Mouse (Mus musculus) olfactory bulb, adult 2 months (tissue): Measurements from ENCODE around the gene Atp10a. TPM values are rescaled to one million over a fixed set of nuclear protein-coding genes. Genes with fewer than 3 reads are reported as not detected.
A peak's percentile ranks its signal among the peaks of the same experiment; 100 is the strongest.

ENCODE experiments used
- H3K27ac ChIP-seq: fragments of 200-500 bp; 2 replicates; pipeline ENCODE4 v1.5.1; 2012; ENCODE audit warnings: low read depth, low read length; ENCODE audit not compliant: insufficient read depth
- H3K4me1 ChIP-seq: fragments of 200-500 bp; 2 replicates; pipeline ENCODE4 v1.6.1; 2012; ENCODE audit warnings: low read length; ENCODE audit not compliant: control insufficient read depth, insufficient read depth
- H3K4me3 ChIP-seq: fragments of 200-500 bp; 2 replicates; pipeline ENCODE4 v1.5.1; 2012; ENCODE audit warnings: mild to moderate bottlenecking, low read depth, low read length, moderate library complexity; ENCODE audit not compliant: insufficient read depth
- CTCF ChIP-seq: fragments of 200-500 bp; IDR thresholded peaks from 2 replicates; pipeline ENCODE4 v1.5.1; 2012; ENCODE audit warnings: low read depth, mild to moderate bottlenecking, low read length, moderate library complexity; ENCODE audit not compliant: insufficient read depth
- POLR2A ChIP-seq: fragments of 200-500 bp; IDR thresholded peaks from 2 replicates; pipeline ENCODE4 v1.6.1; 2012; ENCODE audit warnings: mild to moderate bottlenecking, low read depth, low read length, moderate library complexity; ENCODE audit not compliant: insufficient read depth
- WGBS: fragments of 180-500 bp; shearing (Covaris S2); methylation state at CpG from one replicate; pipeline ENCODE4 v1.1.7; 2018; 5-methylcytosine and 5-hydroxymethylcytosine counted together
- polyA plus RNA-seq: library from polyadenylated mRNA; stranded (reverse); fragments of >200 nt; gene quantifications from 2 replicates; pipeline ENCODE4 v1.2.4, GENCODE M21; 2012; ENCODE audit warnings: low replicate concordance; ENCODE audit not compliant: missing spikeins, insufficient read depth, insufficient read length

The Atp10a gene
- polyA plus RNA-seq, 1 experiment, result not detected

- under 1% methylated on average over 81 of the region's 81 CpGs for WGBS
Observed at GRCm38 (mm10) chr7:58657913-58658789, 2.2 kb downstream of the Atp10a start.

DNA sequence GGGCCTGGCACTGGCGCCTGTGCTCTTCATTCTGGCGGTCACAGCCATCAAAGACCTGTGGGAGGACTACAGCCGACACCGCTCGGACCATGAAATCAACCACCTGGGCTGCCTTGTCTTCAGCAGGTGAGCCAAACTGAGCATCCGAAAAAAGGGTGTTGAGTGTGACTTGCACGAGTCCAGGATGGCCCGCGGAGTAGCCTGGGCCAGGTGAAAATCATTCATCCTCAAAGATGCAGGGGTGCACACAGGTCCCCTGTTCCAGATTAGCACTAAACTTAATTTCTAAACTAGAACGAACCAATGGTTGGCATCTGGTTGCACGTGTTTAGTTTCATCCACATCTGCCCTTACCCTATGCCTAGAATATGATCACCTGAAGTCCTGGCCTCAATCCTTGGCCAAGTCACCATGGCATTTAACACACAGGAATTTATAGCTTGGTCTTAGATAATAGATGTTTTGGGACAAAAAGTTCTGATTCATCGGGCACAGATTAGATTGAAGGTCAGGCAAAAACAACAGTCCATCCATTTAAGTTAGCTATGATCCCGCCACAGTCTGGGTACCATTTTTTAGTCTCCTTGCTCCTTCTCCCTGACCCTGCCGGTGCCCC, 2.9 kb downstream of the Atp10a start:
- H3K4me1 ChIP-seq, result peaks cover 5% of the 10 kb centered on the region; the same call in 1 of the 2 replicates
- TF ChIP-seq POLR2A, result no peak
- TF ChIP-seq CTCF, result no peak
- H3K27ac ChIP-seq, result no peak overlapping the region
- WGBS, result 29% methylated on average over 14 of the region's 14 CpGs
- H3K4me3 ChIP-seq, result peak overlapping the region; percentile 66

More at GRCm38 (mm10) chr7:58657913-58658789, 2.2 kb downstream of the Atp10a start:
- Histone ChIP-seq H3K4me3 (peak overlapping the region; percentile 66), H3K4me1 (peaks cover 5% of the 10 kb centered on the region; the same call in 1 of the 2 replicates), H3K27ac (no peak overlapping the region)
- TF ChIP-seq POLR2A, result peak; percentile 39; the same call in 1 of the 2 replicates
- no peak for TF ChIP-seq CTCF

DNA sequence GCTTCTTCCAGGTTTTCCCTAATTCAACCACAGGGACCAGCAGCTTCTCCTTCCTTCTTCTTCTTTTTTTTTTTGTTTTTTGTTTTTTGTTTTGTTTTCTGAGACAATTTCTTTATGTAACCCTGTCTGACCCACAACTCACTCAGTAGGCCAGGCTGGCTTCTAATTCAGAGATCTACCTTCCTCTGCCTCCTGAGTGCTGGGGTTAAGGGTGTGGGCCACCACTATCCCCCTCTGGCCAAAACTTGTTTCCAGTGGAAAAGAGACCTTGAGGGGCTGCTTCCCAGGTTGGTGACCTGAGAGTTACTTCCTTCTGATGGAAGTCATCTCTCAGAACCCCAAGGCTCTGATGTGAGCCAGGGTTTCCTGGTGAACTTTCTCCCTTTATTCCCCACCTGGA, 4.1 kb downstream of the Atp10a start:
- Histone ChIP-seq H3K4me1 (peaks cover 5% of the 10 kb centered on the region; the same call in 1 of the 2 replicates), H3K27ac (no peak overlapping the region), H3K4me3 (peak overlapping the region; percentile 33)
- TF ChIP-seq POLR2A (no peak), CTCF (no peak)

GRCm38 (mm10) chr7:58660665-58661064, 4.7 kb downstream of the Atp10a start:
- H3K4me3 ChIP-seq, result no peak overlapping the region
- peaks cover 5% of the 10 kb centered on the region; the same call in 1 of the 2 replicates for H3K4me1 ChIP-seq
- WGBS, result 95% methylated on average over 5 of the region's 5 CpGs
- TF ChIP-seq POLR2A (no peak), CTCF (no peak)
- no peak overlapping the region for H3K27ac ChIP-seq

GRCm38 (mm10) chr7:58661076-58661475, 5.1 kb downstream of the Atp10a start:
- 92% methylated on average over 7 of the region's 7 CpGs for WGBS
- H3K4me3 ChIP-seq, result no peak overlapping the region
- no peak for TF ChIP-seq POLR2A
- TF ChIP-seq CTCF, result no peak
- no peak overlapping the region for H3K27ac ChIP-seq
- peaks cover 5% of the 10 kb centered on the region; the same call in 1 of the 2 replicates for H3K4me1 ChIP-seq

GRCm38 (mm10) chr7:58668617-58669016, 12.7 kb downstream of the Atp10a start:
- Histone ChIP-seq H3K4me1 (peaks cover 2% of the 10 kb centered on the region; the same call in 1 of the 2 replicates), H3K4me3 (no peak overlapping the region), H3K27ac (no peak overlapping the region)
- WGBS, result 89% methylated on average over 1 of the region's 1 CpGs
- TF ChIP-seq CTCF (no peak), POLR2A (no peak)

GRCm38 (mm10) chr7:58676075-58676474, 20.1 kb downstream of the Atp10a start:
- Histone ChIP-seq H3K27ac (no peak overlapping the region), H3K4me3 (no peak overlapping the region), H3K4me1 (0 out of 2 replicates have a peak, but pooled peaks cover 5% of the 10 kb centered on the region)
- no peak for TF ChIP-seq POLR2A
- WGBS, result 55% methylated on average over 3 of the region's 3 CpGs

DNA sequence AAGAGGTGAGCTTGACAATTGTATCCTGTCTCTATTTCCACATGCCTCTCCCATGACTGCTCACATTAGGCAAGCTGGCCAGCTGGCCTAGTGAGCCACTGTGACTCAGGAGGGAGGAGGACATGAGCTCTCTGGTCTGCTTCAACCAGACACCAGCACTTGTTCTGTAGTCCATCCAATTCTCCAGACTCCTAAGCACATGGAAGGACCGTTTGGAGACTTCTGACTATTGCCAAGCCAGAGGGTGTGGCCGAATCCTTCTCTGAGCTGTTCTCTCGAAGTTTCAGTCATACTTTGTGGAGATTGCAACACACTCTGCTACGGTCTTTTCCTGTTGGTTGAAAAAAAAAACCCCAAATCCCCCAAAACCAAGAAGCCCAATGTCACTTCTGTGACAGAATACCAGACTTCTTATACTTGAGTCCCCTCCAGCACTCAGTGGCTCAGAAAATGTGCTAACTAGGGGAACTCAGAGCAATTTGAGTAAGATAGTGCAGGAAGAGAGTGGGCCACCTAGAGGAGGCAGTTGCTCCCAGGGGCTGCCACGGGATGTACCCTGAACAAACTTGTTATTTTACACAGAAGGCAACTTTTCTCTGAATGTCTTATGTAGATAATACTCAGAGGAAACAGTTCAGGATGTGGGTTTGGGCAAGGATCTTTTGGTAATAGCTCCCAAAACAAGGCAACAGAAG, 21.3 kb downstream of the Atp10a start:
- Histone ChIP-seq H3K4me1 (0 out of 2 replicates have a peak, but pooled peaks cover 5% of the 10 kb centered on the region), H3K27ac (no peak overlapping the region), H3K4me3 (no peak overlapping the region)
- no peak for TF ChIP-seq POLR2A
- TF ChIP-seq CTCF, result no peak
- WGBS, result 75% methylated on average over 5 of the region's 5 CpGs

DNA sequence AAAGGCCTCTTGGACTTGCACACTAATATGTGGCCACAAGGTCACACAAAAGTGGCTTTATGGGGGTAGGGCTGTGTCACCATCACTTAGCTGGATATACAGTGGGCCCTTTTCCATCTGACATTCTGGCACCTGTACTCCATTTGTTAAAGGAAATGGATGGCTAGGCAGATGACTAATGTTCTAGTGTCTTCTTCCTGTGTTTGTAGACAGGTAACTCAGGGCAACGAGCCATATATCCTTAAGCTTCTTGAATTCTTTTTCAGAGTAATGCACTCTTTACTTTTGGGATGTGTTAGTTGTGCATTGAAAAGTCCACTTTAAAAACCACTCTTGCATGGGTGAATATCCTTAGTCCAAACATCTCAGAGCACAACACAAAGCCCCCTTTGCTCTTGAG, 30.0 kb downstream of the Atp10a start:
- WGBS, result 96% methylated on average over 1 of the region's 1 CpGs
- Histone ChIP-seq H3K4me3 (no peak overlapping the region), H3K4me1 (peaks cover 2% of the 10 kb centered on the region; the same call in 1 of the 2 replicates), H3K27ac (no peak overlapping the region)
- TF ChIP-seq CTCF (no peak), POLR2A (no peak)
